Mouse (Mus musculus) v-Abl transformed pro-B cells (cell line): Measurements from ENCODE around the gene Mroh3.

Source experiments
- in situ Hi-C, 2 experiments: fragments of 400-800 bp; cut with MboI; formaldehyde crosslinking; loops; one replicate each; pipeline ENCODE4 v1.15.1; 2025; ENCODE audit not compliant: unreplicated experiment in 2 of 2

The Mroh3 gene

DNA sequence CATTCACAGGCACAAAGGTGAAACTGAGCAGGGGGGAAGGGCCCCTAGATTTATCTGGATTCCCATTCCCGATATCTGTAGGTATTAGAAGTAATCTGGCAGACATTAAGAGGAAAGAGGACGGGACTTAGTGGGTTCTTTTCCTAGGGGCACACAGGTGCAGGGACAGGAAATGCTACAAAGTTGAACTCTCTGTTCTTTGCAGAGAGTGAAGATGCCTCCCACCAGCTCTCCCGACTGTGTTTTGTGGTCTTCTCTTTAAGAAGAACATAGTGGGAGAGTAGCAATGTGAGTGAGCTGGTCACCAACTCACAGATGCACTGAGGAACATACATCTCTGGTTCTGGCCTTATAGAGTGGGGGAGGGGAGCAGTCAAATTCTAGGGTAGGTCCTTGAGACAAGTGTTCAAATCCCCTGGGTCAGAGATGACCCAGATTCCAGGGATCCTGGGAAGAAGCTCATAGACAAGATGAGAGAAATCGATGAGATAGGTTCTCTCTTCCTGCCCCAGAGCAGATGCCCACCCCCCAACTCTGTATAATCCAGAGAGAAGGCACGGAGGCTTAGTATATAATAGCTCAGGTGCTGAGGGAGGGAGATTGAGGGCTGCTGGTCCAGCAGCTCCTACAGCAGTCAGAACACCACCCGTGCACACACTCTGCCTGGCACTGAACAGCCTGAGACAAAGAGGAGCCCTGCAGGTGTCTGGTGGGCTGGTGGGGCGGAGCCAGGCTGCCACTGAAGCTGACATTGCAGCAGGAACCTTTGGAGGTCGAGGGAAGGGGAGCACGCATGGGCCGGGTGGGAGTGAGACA, 80.0 kb downstream of the Mroh3 start:
- in situ Hi-C loops = loop anchor here in 1 of 2 experiments (25.0 kb wide), 1 partner anchor 1755 kb away; no protein-coding TSS in a partner anchor
